Mouse (Mus musculus) intestine, postnatal 0 days (tissue): ENCODE results near the gene 1810030O07Rik. TPM values are rescaled to one million over a fixed set of nuclear protein-coding genes. Genes with fewer than 3 reads are reported as not detected.

Experiments used
- ATAC-seq: fragments of 200-750 bp; cut with Nextera tagmentation; 2 replicates; pipeline ENCODE4 v1.8.0; 2017; ENCODE audit warnings: mild to moderate bottlenecking, moderate TSS enrichment, moderate library complexity
- H3K27ac ChIP-seq: fragments of 300-500 bp; sonication (generic); 2 replicates; pipeline ENCODE4 v1.5.1; 2014; ENCODE audit warnings: mild to moderate bottlenecking, low read depth, low read length, moderate library complexity
- H3K27me3 ChIP-seq: fragments of 300-500 bp; sonication (generic); replicated peaks from 2 replicates; pipeline ENCODE4 v1.6.1; 2014; ENCODE audit warnings: low read length, mixed read lengths; ENCODE audit not compliant: control insufficient read depth, insufficient read depth
- H3K36me3 ChIP-seq: fragments of 300-500 bp; sonication (generic); 2 replicates; pipeline ENCODE4 v1.6.1; 2014; ENCODE audit warnings: mild to moderate bottlenecking, moderate library complexity; ENCODE audit not compliant: control insufficient read depth, insufficient read depth
- H3K4me1 ChIP-seq: fragments of 300-500 bp; sonication (generic); replicated peaks from 2 replicates; pipeline ENCODE4 v1.6.1; 2014; ENCODE audit warnings: antibody characterized with exemption, low read length, mixed read lengths; ENCODE audit not compliant: control insufficient read depth, insufficient read depth
- H3K4me2 ChIP-seq: fragments of 300-500 bp; sonication (generic); replicated peaks from 2 replicates; pipeline ENCODE4 v1.6.1; 2014; ENCODE audit warnings: low read depth, mild to moderate bottlenecking, moderate library complexity
- H3K4me3 ChIP-seq: fragments of 300-500 bp; sonication (generic); 2 replicates; pipeline ENCODE4 v1.5.1; 2014; ENCODE audit warnings: low read depth, low read length
- H3K9ac ChIP-seq: fragments of 300-500 bp; sonication (generic); 2 replicates; pipeline ENCODE4 v1.6.1; 2014; ENCODE audit warnings: mild to moderate bottlenecking, low read depth, low read length
- H3K9me3 ChIP-seq: fragments of 300-500 bp; sonication (generic); 2 replicates; pipeline ENCODE4 v1.6.1; 2016; ENCODE audit warnings: mixed run types; ENCODE audit not compliant: control insufficient read depth
- CTCF ChIP-seq: sonication (generic); IDR thresholded peaks from 2 replicates; pipeline ENCODE4 v1.5.1; 2016; ENCODE audit warnings: low read depth, mild to moderate bottlenecking, control low read depth, antibody characterized with exemption, moderate library complexity
- WGBS: fragments of 180-500 bp; shearing (Covaris S2); extraction: QIAGEN DNeasy Blood & Tissue Kit; methylation state at CpG from one replicate; pipeline ENCODE4 v1.1.7; 2014; 5-methylcytosine and 5-hydroxymethylcytosine counted together
- polyA plus RNA-seq: library from polyadenylated mRNA; unstranded; fragments of >200 nt; fragmentation: Nextera tagmentation; extraction: Ambion mirVana; gene quantifications from 2 replicates; pipeline ENCODE4 v1.2.1, GENCODE M21; 2015

1810030O07Rik gene
- polyA plus RNA-seq = 15.3 and 18.1 TPM in 2 replicates

DNA sequence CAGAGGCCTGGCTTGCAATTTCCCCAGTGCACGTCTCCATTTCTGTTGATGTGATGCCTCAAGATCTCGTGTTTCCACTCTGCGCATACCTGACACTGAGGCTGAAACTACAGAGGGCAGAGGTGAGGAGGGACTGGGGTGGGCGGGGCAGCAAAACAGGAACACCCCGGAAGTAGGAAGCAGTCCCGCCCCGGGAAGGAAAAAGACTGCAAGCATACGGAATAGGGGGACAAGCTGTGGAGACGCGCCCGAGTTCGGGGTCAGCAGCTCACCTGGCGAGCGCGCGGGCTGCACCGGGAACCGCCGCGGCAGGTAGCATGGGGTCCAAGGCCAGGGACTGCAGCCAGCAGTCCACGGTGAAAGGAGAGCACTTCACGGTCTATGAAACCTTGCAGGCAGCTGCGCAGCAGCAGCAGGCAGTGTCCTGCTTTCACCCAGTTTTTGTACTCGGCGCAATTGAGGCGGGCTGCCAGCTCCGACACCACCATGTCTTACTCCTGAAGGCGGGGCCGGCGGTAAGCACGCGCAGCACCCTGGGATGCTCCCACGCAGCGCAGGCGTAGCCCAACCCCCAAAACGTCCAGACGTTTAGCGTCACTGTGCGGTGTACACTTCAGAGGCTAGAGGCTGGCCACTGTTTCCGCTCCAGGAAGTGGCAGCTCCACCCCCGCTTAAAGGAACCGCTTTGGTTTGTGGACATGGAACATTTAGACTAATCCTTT, at the start of gene 1810030O07Rik:
1810030O07Rik (minus strand) TSS at position 615 of the 722 bp plus-strand sequence.
- WGBS = 10% methylated on average over 42 of the region's 42 CpGs
- H3K4me2 ChIP-seq = peak within 1 kb of the TSS; percentile 63
- H3K4me1 ChIP-seq = no peaks in the 10 kb centered on the region
- H3K27me3 ChIP-seq = no peaks in the 10 kb centered on the region
- H3K4me3 ChIP-seq = peak within 1 kb of the TSS; percentile 61
- TF ChIP-seq CTCF = 0 out of 2 replicates have a peak, but pooled peaks have one; percentile 7
- no peaks in the 10 kb centered on the region for H3K36me3 ChIP-seq
- ATAC-seq = peak; percentile 100
- H3K27ac ChIP-seq = peak within 1 kb of the TSS; percentile 90
- no peaks in the 10 kb centered on the region for H3K9me3 ChIP-seq
- peak within 1 kb of the TSS; percentile 59 for H3K9ac ChIP-seq

DNA sequence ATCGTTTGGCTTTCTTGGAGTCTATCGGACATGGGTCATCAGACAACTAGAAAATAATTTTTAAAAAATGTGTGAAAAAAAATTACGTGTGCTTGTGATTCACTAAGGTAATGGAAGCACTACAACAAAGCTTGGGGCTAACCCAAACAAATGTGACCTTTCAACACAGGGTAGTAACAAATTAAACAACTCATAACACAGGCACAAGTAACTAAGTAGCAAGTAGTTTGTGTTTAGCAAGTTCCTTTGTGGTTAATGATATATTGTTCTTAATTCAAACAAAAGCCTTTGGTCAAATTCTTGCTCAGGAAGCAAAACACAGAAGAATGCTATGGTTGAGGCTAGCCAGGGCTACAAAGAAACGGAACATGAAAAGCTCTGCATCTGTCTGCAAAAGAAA, 42.6 kb upstream of the 1810030O07Rik start:
- H3K36me3 ChIP-seq = no peaks in the 10 kb centered on the region
- H3K27ac ChIP-seq = no peak overlapping the region
- no peaks in the 10 kb centered on the region for H3K27me3 ChIP-seq
- no peak for TF ChIP-seq CTCF
- H3K9ac ChIP-seq = no peak overlapping the region
- no peaks in the 10 kb centered on the region for H3K4me1 ChIP-seq
- no peak for ATAC-seq
- no peak overlapping the region for H3K4me3 ChIP-seq
- WGBS = 86% methylated on average over 4 of the region's 4 CpGs
- no peaks in the 10 kb centered on the region for H3K9me3 ChIP-seq
- no peak overlapping the region for H3K4me2 ChIP-seq

DNA sequence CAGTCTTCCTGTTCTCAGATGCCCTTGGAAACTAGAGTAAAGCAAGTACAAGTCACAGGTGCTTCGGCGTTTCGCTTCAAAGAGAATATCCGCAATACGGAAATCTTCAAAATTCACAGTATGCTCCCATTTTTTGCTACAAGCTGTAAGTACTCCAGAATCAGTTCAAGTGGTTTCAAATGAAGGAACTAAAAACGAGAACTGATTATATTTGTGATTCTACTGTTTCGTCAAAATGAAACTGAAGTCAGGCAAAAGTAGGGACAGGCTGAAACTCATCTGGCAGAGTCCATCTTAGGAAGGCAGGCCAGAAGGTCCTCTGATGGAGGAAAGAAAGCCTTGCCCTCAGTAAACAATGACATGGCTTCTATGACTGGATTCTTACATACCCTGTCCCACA, 40.3 kb upstream of the 1810030O07Rik start:
- no peak for ATAC-seq
- Histone ChIP-seq H3K27me3 (no peaks in the 10 kb centered on the region), H3K4me2 (no peak overlapping the region), H3K9me3 (no peaks in the 10 kb centered on the region), H3K9ac (no peak overlapping the region), H3K36me3 (no peaks in the 10 kb centered on the region), H3K4me3 (no peak overlapping the region), H3K4me1 (no peaks in the 10 kb centered on the region), H3K27ac (no peak overlapping the region)
- no peak for TF ChIP-seq CTCF
- 90% methylated on average over 7 of the region's 7 CpGs for WGBS

DNA sequence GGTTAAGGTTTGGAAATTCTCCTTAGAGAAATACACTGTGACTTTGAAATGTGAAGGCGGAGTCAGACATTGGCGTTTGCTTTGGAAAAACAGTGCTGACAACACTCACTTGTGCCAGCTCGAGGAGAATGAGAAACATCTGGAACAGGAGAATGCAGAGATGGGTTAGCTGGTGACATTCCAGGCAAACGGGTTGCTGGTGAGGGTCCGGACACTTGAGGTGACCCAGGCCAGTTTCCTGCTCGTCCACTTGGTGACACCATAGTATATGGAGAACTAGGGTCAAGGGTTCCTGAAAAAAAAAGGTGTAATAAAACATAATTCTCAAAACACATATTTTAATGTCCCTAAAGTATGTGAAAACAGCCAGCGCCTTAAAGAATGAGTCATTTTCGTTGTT, 13.4 kb upstream of the 1810030O07Rik start:
- H3K4me3 ChIP-seq = no peak overlapping the region
- peaks cover 5% of the 10 kb centered on the region; the same call in 1 of the 2 replicates for H3K36me3 ChIP-seq
- H3K4me2 ChIP-seq = no peak overlapping the region
- no peaks in the 10 kb centered on the region for H3K9me3 ChIP-seq
- TF ChIP-seq CTCF = no peak
- no peaks in the 10 kb centered on the region for H3K27me3 ChIP-seq
- WGBS = 76% methylated on average over 8 of the region's 8 CpGs
- no peak overlapping the region for H3K9ac ChIP-seq
- no peak for ATAC-seq
- no peak overlapping the region for H3K27ac ChIP-seq
- no peaks in the 10 kb centered on the region for H3K4me1 ChIP-seq

DNA sequence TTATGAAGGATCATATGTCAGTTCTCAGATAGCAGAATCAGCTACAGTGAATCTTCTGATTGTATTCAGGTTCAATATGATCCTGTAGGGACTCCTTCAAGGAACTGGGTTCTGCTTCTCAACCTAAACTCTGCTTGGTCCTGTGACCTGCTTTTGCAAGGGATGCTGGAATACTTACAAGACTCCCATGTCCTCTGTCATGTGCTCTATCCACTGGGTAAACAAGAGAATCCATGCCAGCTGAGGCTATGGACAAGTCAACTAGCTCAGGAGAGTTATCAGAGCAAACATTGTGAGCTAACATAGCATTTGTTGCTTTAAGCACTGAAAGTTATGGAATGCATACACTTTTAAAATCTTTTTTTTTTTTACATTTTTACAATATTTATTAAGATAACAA, 12.6 kb upstream of the 1810030O07Rik start:
- H3K36me3 ChIP-seq = peaks cover 5% of the 10 kb centered on the region; the same call in 1 of the 2 replicates
- H3K27ac ChIP-seq = no peak overlapping the region
- H3K4me1 ChIP-seq = no peaks in the 10 kb centered on the region
- H3K4me2 ChIP-seq = no peak overlapping the region
- no peak for ATAC-seq
- no peak overlapping the region for H3K9ac ChIP-seq
- no peaks in the 10 kb centered on the region for H3K27me3 ChIP-seq
- no peak overlapping the region for H3K4me3 ChIP-seq
- H3K9me3 ChIP-seq = no peaks in the 10 kb centered on the region
- no peak for TF ChIP-seq CTCF

DNA sequence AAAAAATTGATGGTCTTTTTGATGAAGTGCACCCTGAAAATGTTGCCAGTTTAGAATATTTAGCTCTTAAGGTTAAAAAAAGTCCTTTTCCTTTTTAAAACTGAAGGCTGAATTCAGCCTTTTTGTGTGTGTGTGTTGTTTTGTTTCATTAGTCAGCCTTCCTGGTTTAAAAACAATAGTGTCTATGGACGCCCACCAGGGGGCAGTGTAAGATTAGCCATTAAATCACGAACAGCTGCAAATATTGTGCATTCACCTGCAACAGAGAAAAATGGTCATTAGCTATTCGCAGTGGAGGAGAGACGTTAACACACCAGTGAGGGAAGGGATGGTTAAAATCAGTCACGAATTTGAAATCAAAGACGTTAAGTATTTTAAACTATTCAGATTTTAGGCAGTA, 3.9 kb upstream of the 1810030O07Rik start:
- ATAC-seq = no peak
- WGBS = 30% methylated on average over 6 of the region's 6 CpGs
- TF ChIP-seq CTCF = peak; percentile 80

More for the DNA sequence above, 3.9 kb upstream of the 1810030O07Rik start:
- no peak overlapping the region for H3K27ac ChIP-seq
- no peak overlapping the region for H3K4me2 ChIP-seq
- no peaks in the 10 kb centered on the region for H3K27me3 ChIP-seq
- H3K4me3 ChIP-seq = no peak overlapping the region
- H3K36me3 ChIP-seq = 0 out of 2 replicates have a peak, but pooled peaks cover 7% of the 10 kb centered on the region
- H3K4me1 ChIP-seq = no peaks in the 10 kb centered on the region
- H3K9ac ChIP-seq = no peak overlapping the region
- H3K9me3 ChIP-seq = no peaks in the 10 kb centered on the region
